Mouse (Mus musculus): ENCODE measurements around the gene Parp14.
"Not testable (repeated sequence)": the region's sequence is repeated elsewhere in the genome, so short reads cannot be mapped to it uniquely, and the experiment has no call there.

DNA sequence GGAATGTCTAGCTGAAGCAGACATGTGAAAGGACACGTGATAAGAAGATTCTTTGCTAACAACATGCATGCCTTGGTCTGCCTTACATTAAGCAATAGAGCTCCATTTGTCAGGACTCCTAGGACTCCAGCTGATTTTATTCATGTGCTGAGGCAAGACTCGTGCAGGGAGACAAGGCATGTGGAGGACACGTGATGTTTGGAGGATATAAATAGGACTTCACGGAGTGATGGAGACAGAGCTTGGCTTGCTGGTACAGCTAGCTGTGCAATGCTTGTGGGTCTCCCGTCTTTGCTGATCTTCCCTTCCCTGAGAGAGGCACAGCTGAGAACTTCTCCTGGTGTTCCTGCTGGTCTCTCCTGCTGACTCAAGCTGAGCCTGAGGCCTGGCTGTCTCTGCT lies 20.3 kb upstream of the Parp14 start:
- not testable (repeated sequence) for TF ChIP-seq EP300, CTCF (IDR thresholded peaks at IDR 0.05; ENCODE audit: low read depth)

Data from liver, postnatal 0 days (tissue).